Mouse (Mus musculus): ENCODE measurements around the gene Slc38a7.
"Not testable (repeated sequence)": the region's sequence is repeated elsewhere in the genome, so short reads cannot be mapped to it uniquely, and the experiment has no call there.

Gene Slc38a7

GRCm38 (mm10) chr8:95807861-95808260 lies 45.5 kb downstream of the Slc38a7 start:
- CTCF ChIA-PET, result no interaction called here

DNA sequence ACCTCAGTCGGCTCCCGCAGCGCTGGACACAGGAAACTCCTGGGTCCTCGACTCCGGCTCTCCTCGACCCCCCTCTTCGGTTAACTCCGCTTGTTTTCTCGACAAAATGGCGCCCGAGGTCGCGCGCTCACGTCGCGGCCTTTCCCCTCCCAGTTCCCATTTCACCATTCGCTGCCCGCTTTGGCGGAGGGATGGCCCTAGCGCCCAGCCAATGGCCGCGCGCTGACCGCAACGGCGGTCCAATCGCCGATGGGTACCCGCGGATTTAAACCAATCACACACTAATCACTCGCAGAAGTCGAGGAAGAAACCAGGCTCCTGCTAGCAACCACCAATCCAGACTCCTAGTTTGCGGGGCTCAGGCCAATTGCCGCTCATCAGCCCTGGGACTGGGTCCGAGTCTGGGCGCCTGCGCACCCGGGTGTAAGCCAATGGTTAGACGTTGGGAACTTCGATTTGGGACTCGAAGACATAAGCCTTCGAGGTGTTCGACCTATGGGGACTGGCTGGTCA lies 46.0 kb downstream of the Slc38a7 start, which contains the start of gene Cnot1:
Gene Cnot1 (minus strand): TSS at position 134 of the 513 bp plus-strand sequence.
- CTCF ChIA-PET, result interaction anchor here (0.7 kb wide), 1 partner anchor 24 kb away, joined by 3 read pairs; no protein-coding TSS in a partner anchor

GRCm38 (mm10) chr8:95806461-95807191 lies 46.7 kb downstream of the Slc38a7 start:
- CTCF ChIA-PET, result interaction anchor here (0.7 kb wide), 1 partner anchor 23 kb away, joined by 3 read pairs; no protein-coding TSS in a partner anchor

- CTCF ChIA-PET, result no interaction called here
Observed at GRCm38 (mm10) chr8:95805482-95805881, 47.9 kb downstream of the Slc38a7 start.

GRCm38 (mm10) chr8:95802231-95802630 lies 51.1 kb downstream of the Slc38a7 start:
- CTCF ChIA-PET, result no interaction called here

DNA sequence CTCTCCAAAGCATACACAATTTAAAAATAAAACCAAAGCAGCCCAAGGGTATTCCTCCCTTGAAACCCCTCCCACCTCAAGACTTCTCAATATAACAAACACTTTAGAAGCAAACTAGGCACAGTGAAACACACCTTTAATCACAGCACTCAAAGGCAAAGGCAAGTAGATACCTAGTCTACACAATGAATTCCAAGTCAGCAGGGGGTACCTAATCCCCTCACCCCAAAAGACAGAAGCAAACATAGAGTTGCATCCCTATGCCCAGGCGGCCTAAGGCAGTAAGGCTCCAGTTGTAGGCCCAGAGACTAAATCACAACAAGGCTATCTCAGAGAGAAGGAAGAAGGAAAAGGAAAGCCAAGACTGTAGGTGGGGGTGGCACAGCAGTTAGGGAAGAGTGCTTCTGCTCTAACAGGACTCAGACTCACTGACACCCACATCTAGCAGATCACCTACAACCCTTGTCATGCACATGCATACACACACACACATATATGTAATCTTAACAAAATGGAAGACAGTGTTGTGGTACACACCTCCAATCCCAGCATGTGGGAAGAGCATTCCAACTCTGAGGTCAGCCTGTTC lies 51.8 kb downstream of the Slc38a7 start:
- CTCF ChIA-PET, result no interaction called here

DNA sequence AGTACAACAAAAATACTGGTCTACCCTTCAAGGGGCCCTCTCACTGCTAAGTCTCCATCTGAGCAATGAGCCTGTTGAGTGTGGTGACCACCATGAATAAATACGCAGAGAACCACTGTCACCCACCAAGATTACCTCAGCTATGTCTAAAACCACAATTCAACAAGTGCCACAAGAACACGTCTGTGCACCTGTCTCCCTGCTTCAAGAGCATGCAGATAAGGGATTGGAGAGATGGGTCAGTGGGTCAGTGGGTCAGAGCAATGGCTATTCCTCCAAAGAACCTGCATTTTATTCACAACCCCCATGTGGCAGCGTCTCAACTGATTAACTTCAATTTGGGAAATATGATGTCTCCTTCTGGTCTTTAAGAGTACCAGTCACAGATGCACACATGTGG lies 53.0 kb downstream of the Slc38a7 start:
- CTCF ChIA-PET, result no interaction called here

DNA sequence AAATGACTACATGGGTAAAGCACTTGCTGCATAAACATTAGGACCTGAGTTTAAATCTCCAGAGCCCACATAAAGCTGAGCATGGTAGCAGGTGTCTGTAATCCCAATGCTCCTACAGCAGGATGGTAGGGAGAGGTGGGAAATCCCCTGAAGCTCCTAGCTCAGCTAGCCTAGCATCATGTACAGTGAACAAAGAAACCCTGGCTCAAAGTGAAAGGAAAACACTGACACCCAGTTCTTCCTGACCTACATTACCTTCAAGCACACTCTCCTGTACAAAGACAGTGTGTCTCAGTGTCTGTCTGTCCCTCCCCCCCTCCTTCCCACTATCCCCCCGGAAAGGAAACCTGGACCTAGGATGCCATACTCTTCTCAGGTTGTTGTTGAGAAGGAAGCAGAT lies 53.4 kb downstream of the Slc38a7 start:
- CTCF ChIA-PET, result no interaction called here

- CTCF ChIA-PET, result no interaction called here
Observed at GRCm38 (mm10) chr8:95799117-95799516, 54.2 kb downstream of the Slc38a7 start.

GRCm38 (mm10) chr8:95795333-95796061 lies 57.8 kb downstream of the Slc38a7 start:
- CTCF ChIA-PET, result not testable (repeated sequence)
